Mouse (Mus musculus) stomach, embryonic 14.5 days (tissue): ENCODE measurements around the gene Mpdu1. TPM values are rescaled to one million over a fixed set of nuclear protein-coding genes. Genes with fewer than 3 reads are reported as not detected.

Experiments used
- ATAC-seq: fragments of 200-750 bp; cut with Nextera tagmentation; 2 replicates; pipeline ENCODE4 v1.8.0; 2017; ENCODE audit warnings: low read depth, moderate TSS enrichment; ENCODE audit not compliant: insufficient number of reproducible peaks, insufficient read depth, low FRiP score
- H3K27ac ChIP-seq: fragments of 300-500 bp; sonication (generic); 2 replicates; pipeline ENCODE4 v1.5.1; 2014; ENCODE audit warnings: mild to moderate bottlenecking, low read length, moderate library complexity, mixed read lengths
- H3K27me3 ChIP-seq: fragments of 300-500 bp; sonication (generic); 2 replicates; pipeline ENCODE4 v1.6.1; 2014; ENCODE audit warnings: low read length, control low read depth, mixed read lengths; ENCODE audit not compliant: control insufficient read depth, insufficient read depth
- H3K36me3 ChIP-seq: fragments of 300-500 bp; sonication (generic); 2 replicates; pipeline ENCODE4 v1.6.1; 2014; ENCODE audit warnings: mild to moderate bottlenecking, control low read depth, low read length, moderate library complexity, mixed read lengths; ENCODE audit not compliant: control insufficient read depth, insufficient read depth
- H3K4me1 ChIP-seq: fragments of 300-500 bp; sonication (generic); 2 replicates; pipeline ENCODE4 v1.6.1; 2014; ENCODE audit warnings: low read length, control low read depth, mixed read lengths; ENCODE audit not compliant: control insufficient read depth, insufficient read depth
- H3K4me2 ChIP-seq: fragments of 300-500 bp; sonication (generic); replicated peaks from 2 replicates; pipeline ENCODE4 v1.6.1; 2014; ENCODE audit warnings: low read depth, low read length, control low read depth
- H3K4me3 ChIP-seq: fragments of 300-500 bp; sonication (generic); 2 replicates; pipeline ENCODE4 v1.5.1; 2014; ENCODE audit warnings: low read depth, low read length, control low read depth
- H3K9ac ChIP-seq: fragments of 300-500 bp; sonication (generic); replicated peaks from 2 replicates; pipeline ENCODE4 v1.6.1; 2014; ENCODE audit warnings: low read depth, mild to moderate bottlenecking, control low read depth, low read length, moderate library complexity, mixed read lengths
- H3K9me3 ChIP-seq: fragments of 300-500 bp; sonication (generic); 2 replicates; pipeline ENCODE4 v1.6.1; 2016; ENCODE audit warnings: low read depth, low read length, control low read depth; ENCODE audit not compliant: control insufficient read depth
- WGBS: fragments of 180-500 bp; shearing (Covaris S2); extraction: QIAGEN DNeasy Blood & Tissue Kit; methylation state at CpG from one replicate; pipeline ENCODE4 v1.1.7; 2014; 5-methylcytosine and 5-hydroxymethylcytosine counted together
- microRNA counts: library from miRNA; unstranded; fragments of <30 nt; microRNA quantifications from one replicate; lab custom pipeline; 2016
- microRNA-seq: library from miRNA; unstranded; fragments of <30 nt; microRNA quantifications from one replicate; pipeline ENCODE4, GENCODE M21; 2016
- polyA plus RNA-seq: library from polyadenylated mRNA; unstranded; fragments of >200 nt; fragmentation: Nextera tagmentation; extraction: Ambion mirVana; gene quantifications from 2 replicates; pipeline ENCODE4 v1.2.1, GENCODE M21; 2014

Mpdu1 gene
- polyA plus RNA-seq, 1 experiment from 2014 or later: 49.9 TPM

- H3K4me2 ChIP-seq: no peak overlapping the region; the same call in 1 of the 2 replicates
These were observed 48.7 kb downstream of the Mpdu1 start for GRCm38 (mm10) chr11:69613553-69614256.

GRCm38 (mm10) chr11:69610899-69611298 is 51.5 kb downstream of the Mpdu1 start:
- Histone ChIP-seq H3K27ac (no peak overlapping the region), H3K36me3 (no peaks in the 10 kb centered on the region), H3K9ac (no peak overlapping the region), H3K4me2 (no peak overlapping the region), H3K9me3 (no peaks in the 10 kb centered on the region), H3K4me3 (no peak overlapping the region), H3K27me3 (no peaks in the 10 kb centered on the region), H3K4me1 (no peaks in the 10 kb centered on the region)
- no peak for ATAC-seq
- WGBS: 50% methylated on average over 4 of the region's 4 CpGs

More at GRCm38 (mm10) chr11:69613553-69614256, 48.7 kb downstream of the Mpdu1 start:
- H3K27ac ChIP-seq: no peak overlapping the region
- H3K9ac ChIP-seq: no peak overlapping the region
- H3K27me3 ChIP-seq: no peaks in the 10 kb centered on the region
- H3K36me3 ChIP-seq: no peaks in the 10 kb centered on the region
- no peaks in the 10 kb centered on the region for H3K4me1 ChIP-seq
- ATAC-seq: peak; percentile 67; the same call in 1 of the 2 replicates
- H3K4me3 ChIP-seq: no peak overlapping the region
- 12% methylated on average over 18 of the region's 19 CpGs for WGBS
- H3K9me3 ChIP-seq: no peaks in the 10 kb centered on the region

- ATAC-seq: no peak
- H3K4me1 ChIP-seq: 0 out of 2 replicates have a peak, but pooled peaks cover 3% of the 10 kb centered on the region
- H3K36me3 ChIP-seq: no peaks in the 10 kb centered on the region
- no peak overlapping the region for H3K4me3 ChIP-seq
- no peaks in the 10 kb centered on the region for H3K27me3 ChIP-seq
- no peak overlapping the region for H3K27ac ChIP-seq
- 60% methylated on average over 7 of the region's 7 CpGs for WGBS
- no peak overlapping the region for H3K9ac ChIP-seq
- H3K4me2 ChIP-seq: no peak overlapping the region
- H3K9me3 ChIP-seq: no peaks in the 10 kb centered on the region
These were observed 53.0 kb downstream of the Mpdu1 start for GRCm38 (mm10) chr11:69609416-69609815.

GRCm38 (mm10) chr11:69608525-69608924 is 53.9 kb downstream of the Mpdu1 start:
- no peak overlapping the region for H3K4me2 ChIP-seq
- 93% methylated on average over 3 of the region's 3 CpGs for WGBS
- H3K9ac ChIP-seq: no peak overlapping the region
- H3K27ac ChIP-seq: no peak overlapping the region
- H3K36me3 ChIP-seq: no peaks in the 10 kb centered on the region
- ATAC-seq: no peak
- no peaks in the 10 kb centered on the region for H3K27me3 ChIP-seq
- H3K4me1 ChIP-seq: 0 out of 2 replicates have a peak, but pooled peaks cover 5% of the 10 kb centered on the region
- no peak overlapping the region for H3K4me3 ChIP-seq
- no peaks in the 10 kb centered on the region for H3K9me3 ChIP-seq

GRCm38 (mm10) chr11:69606832-69607231 is 55.6 kb downstream of the Mpdu1 start:
- no peak overlapping the region for H3K4me3 ChIP-seq
- H3K27me3 ChIP-seq: no peaks in the 10 kb centered on the region
- H3K9me3 ChIP-seq: no peaks in the 10 kb centered on the region
- H3K27ac ChIP-seq: no peak overlapping the region
- peaks cover 9% of the 10 kb centered on the region; the same call in 1 of the 2 replicates for H3K4me1 ChIP-seq
- H3K9ac ChIP-seq: no peak overlapping the region
- H3K36me3 ChIP-seq: no peaks in the 10 kb centered on the region
- 83% methylated on average over 2 of the region's 2 CpGs for WGBS
- H3K4me2 ChIP-seq: no peak overlapping the region
- no peak for ATAC-seq

MicroRNAs within 50 kb of the gene (microRNA counts, 519-probe panel; counts per million panel counts)
- microRNA mmu-miR-1934 (lab: Ali Mortazavi, UCI) (not detected), microRNA mmu-miR-467f (lab: Ali Mortazavi, UCI) (2,828 counts per million, percentile 49 among the panel's probes with 10 or more counts)

Small RNAs within 50 kb of the gene (microRNA-seq; reads per million reads assigned to microRNA genes)
- gene Mir1934: 3.1 reads per million, percentile 6 among the genes with 10 or more reads in this experiment
- not detected for gene Mir467f

Other genes starting within 250 kb of the Mpdu1 start
- 30.6 and 34.3 TPM in 2 replicates for gene Kdm6b, start 249.0 kb downstream of the Mpdu1 start, polyA plus RNA-seq
- 1.4 and 2.3 TPM in 2 replicates for gene Dnah2, start 113.5 kb downstream of the Mpdu1 start, polyA plus RNA-seq
- gene Efnb3, start 102.4 kb downstream of the Mpdu1 start, polyA plus RNA-seq: 5.5 and 5.7 TPM in 2 replicates
- 22.1 and 23.1 TPM in 2 replicates for gene Wrap53, start 82.4 kb downstream of the Mpdu1 start, polyA plus RNA-seq
- gene Trp53, start 82.3 kb downstream of the Mpdu1 start, polyA plus RNA-seq: 155 and 163 TPM in 2 replicates
- 8.8 and 10.0 TPM in 2 replicates for gene Atp1b2, start 56.7 kb downstream of the Mpdu1 start, polyA plus RNA-seq
- gene Shbg, start 44.7 kb downstream of the Mpdu1 start, polyA plus RNA-seq: not detected in 2 replicates
- gene Sat2, start 40.6 kb downstream of the Mpdu1 start, polyA plus RNA-seq: 17.5 and 18.7 TPM in 2 replicates
- 20.9 and 26.0 TPM in 2 replicates for gene Fxr2, start 29.7 kb downstream of the Mpdu1 start, polyA plus RNA-seq
- gene Sox15, start 7.3 kb downstream of the Mpdu1 start, polyA plus RNA-seq: 4.1 and 4.7 TPM in 2 replicates
- 12.5 and 16.4 TPM in 2 replicates for gene Cd68, start 3.5 kb upstream of the Mpdu1 start, polyA plus RNA-seq
- 654 and 666 TPM in 2 replicates for gene Eif4a1, start 9.8 kb upstream of the Mpdu1 start, polyA plus RNA-seq
- gene Senp3, start 19.4 kb upstream of the Mpdu1 start, polyA plus RNA-seq: 88.1 and 102 TPM in 2 replicates
- gene Tnfsf13, start 23.1 kb upstream of the Mpdu1 start, polyA plus RNA-seq: 0.67 TPM in 1 of 2 replicates, not detected in the other
- 9.9 and 11.7 TPM in 2 replicates for gene Tnfsf12, start 33.2 kb upstream of the Mpdu1 start, polyA plus RNA-seq
- 5.5 TPM in 2 replicates for gene Tnfsfm13, start 33.5 kb upstream of the Mpdu1 start, polyA plus RNA-seq
- 39.3 and 43.6 TPM in 2 replicates for gene Polr2a, start 96.0 kb upstream of the Mpdu1 start, polyA plus RNA-seq
- not detected in 2 replicates for gene Slc35g3, start 99.3 kb upstream of the Mpdu1 start, polyA plus RNA-seq
- gene Zbtb4, start 103.3 kb upstream of the Mpdu1 start, polyA plus RNA-seq: 3.9 and 4.0 TPM in 2 replicates
- 6.7 and 7.5 TPM in 2 replicates for gene Chrnb1, start 133.3 kb upstream of the Mpdu1 start, polyA plus RNA-seq
- gene Fgf11, start 139.2 kb upstream of the Mpdu1 start, polyA plus RNA-seq: 2.1 and 3.6 TPM in 2 replicates
- gene Tmem102, start 143.0 kb upstream of the Mpdu1 start, polyA plus RNA-seq: 12.2 and 15.0 TPM in 2 replicates
- not detected in 2 replicates for gene Gm39566, start 152.7 kb upstream of the Mpdu1 start, polyA plus RNA-seq
- not detected in 2 replicates for gene Spem2, start 155.8 kb upstream of the Mpdu1 start, polyA plus RNA-seq
- gene Spem1, start 159.5 kb upstream of the Mpdu1 start, polyA plus RNA-seq: 0.41 TPM in 1 of 2 replicates, not detected in the other
- gene Nlgn2, start 175.1 kb upstream of the Mpdu1 start, polyA plus RNA-seq: 10.6 and 11.9 TPM in 2 replicates
- 433 and 495 TPM in 2 replicates for gene Tmem256, start 175.9 kb upstream of the Mpdu1 start, polyA plus RNA-seq
- 102 and 110 TPM in 2 replicates for gene Plscr3, start 183.7 kb upstream of the Mpdu1 start, polyA plus RNA-seq
- 11.1 TPM in 2 replicates for gene Tnk1, start 196.1 kb upstream of the Mpdu1 start, polyA plus RNA-seq
- not detected in 2 replicates for gene Tmem95, start 215.4 kb upstream of the Mpdu1 start, polyA plus RNA-seq
- 5.0 and 5.3 TPM in 2 replicates for gene Kctd11, start 218.8 kb upstream of the Mpdu1 start, polyA plus RNA-seq
- 3.5 and 4.0 TPM in 2 replicates for gene Acap1, start 232.9 kb upstream of the Mpdu1 start, polyA plus RNA-seq
- 8.5 and 10.4 TPM in 2 replicates for gene 2810408A11Rik, start 238.3 kb upstream of the Mpdu1 start, polyA plus RNA-seq
- 12.6 and 12.7 TPM in 2 replicates for gene Neurl4, start 238.4 kb upstream of the Mpdu1 start, polyA plus RNA-seq